Mouse (Mus musculus) neural tube, embryonic 14.5 days (tissue): ENCODE data around the gene Olfr1496. TPM values are rescaled to one million over a fixed set of nuclear protein-coding genes. Genes with fewer than 3 reads are reported as not detected.
"Not testable (repeated sequence)": the region's sequence is repeated elsewhere in the genome, so short reads cannot be mapped to it uniquely, and the experiment has no call there.

Experiments
- ATAC-seq: fragments of 200-750 bp; cut with Nextera tagmentation; 2 replicates; pipeline ENCODE4 v1.8.0; 2017; ENCODE audit warnings: low read depth, mild to moderate bottlenecking, moderate TSS enrichment, moderate library complexity
- H3K27ac ChIP-seq: fragments of 300-500 bp; sonication (generic); 2 replicates; pipeline ENCODE4 v1.5.1; 2014; ENCODE audit warnings: low read depth, mild to moderate bottlenecking, control low read depth, low read length, moderate library complexity, mixed read lengths
- H3K27me3 ChIP-seq: fragments of 300-500 bp; sonication (generic); 2 replicates; pipeline ENCODE4 v1.6.1; 2014; ENCODE audit warnings: low read length; ENCODE audit not compliant: control insufficient read depth, insufficient read depth
- H3K36me3 ChIP-seq: fragments of 300-500 bp; sonication (generic); 2 replicates; pipeline ENCODE4 v1.6.1; 2014; ENCODE audit warnings: low read length, mixed read lengths; ENCODE audit not compliant: control insufficient read depth, insufficient read depth
- H3K4me1 ChIP-seq: fragments of 300-500 bp; sonication (generic); 2 replicates; pipeline ENCODE4 v1.6.1; 2014; ENCODE audit warnings: low read length; ENCODE audit not compliant: control insufficient read depth, insufficient read depth
- H3K4me2 ChIP-seq: fragments of 300-500 bp; sonication (generic); 2 replicates; pipeline ENCODE4 v1.6.1; 2014; ENCODE audit warnings: mild to moderate bottlenecking, low read depth, low read length, control low read depth
- H3K4me3 ChIP-seq: fragments of 300-500 bp; sonication (generic); 2 replicates; pipeline ENCODE4 v1.5.1; 2014; ENCODE audit warnings: low read depth, low read length, control low read depth, mixed read lengths
- H3K9ac ChIP-seq: fragments of 300-500 bp; sonication (generic); replicated peaks from 2 replicates; pipeline ENCODE4 v1.6.1; 2014; ENCODE audit warnings: low read depth, mild to moderate bottlenecking, control low read depth, low read length, mixed read lengths
- H3K9me3 ChIP-seq: fragments of 300-500 bp; sonication (generic); 2 replicates; pipeline ENCODE4 v1.6.1; 2016; ENCODE audit warnings: low read length; ENCODE audit not compliant: control insufficient read depth
- WGBS: fragments of 180-500 bp; shearing (Covaris S2); extraction: QIAGEN DNeasy Blood & Tissue Kit; methylation state at CpG from one replicate; pipeline ENCODE4 v1.1.7; 2014; 5-methylcytosine and 5-hydroxymethylcytosine counted together
- polyA plus RNA-seq: library from polyadenylated mRNA; unstranded; fragments of >200 nt; fragmentation: Nextera tagmentation; extraction: Ambion mirVana; gene quantifications from 2 replicates; pipeline ENCODE4 v1.2.1, GENCODE M21; 2014

The Olfr1496 gene
- polyA plus RNA-seq: not detected in 2 replicates

DNA sequence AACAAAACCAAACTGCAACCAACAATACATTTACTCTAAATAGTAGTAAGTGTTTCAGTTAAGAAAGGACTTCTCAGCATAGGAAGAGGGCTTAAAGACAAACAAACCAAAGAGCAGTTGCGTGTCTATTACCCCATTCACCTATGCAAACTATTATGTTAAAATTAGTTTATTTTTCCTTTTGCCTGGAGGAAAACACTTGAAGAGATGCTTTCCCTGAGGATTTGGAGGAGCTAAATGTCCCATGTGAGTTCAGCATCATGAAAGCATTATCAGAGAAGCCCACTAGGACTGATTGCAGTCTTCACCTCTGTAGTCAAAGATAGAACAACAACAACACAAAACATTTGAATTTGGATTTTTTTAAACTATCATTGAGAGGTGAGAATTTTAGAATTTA is at the start of gene Olfr1496:
Olfr1496 (plus strand) TSS at position 301 of the 400 bp plus-strand sequence.
- no peak within 1 kb of the TSS for H3K4me2 ChIP-seq
- no peak for ATAC-seq
- no peak within 1 kb of the TSS for H3K27ac ChIP-seq
- no peaks in the 10 kb centered on the region for H3K9me3 ChIP-seq
- no peaks in the 10 kb centered on the region for H3K4me1 ChIP-seq
- H3K36me3 ChIP-seq: no peaks in the 10 kb centered on the region
- no peak within 1 kb of the TSS for H3K4me3 ChIP-seq
- H3K27me3 ChIP-seq: no peaks in the 10 kb centered on the region
- 85% methylated on average over 1 of the region's 1 CpGs for WGBS
- no peak within 1 kb of the TSS for H3K9ac ChIP-seq

DNA sequence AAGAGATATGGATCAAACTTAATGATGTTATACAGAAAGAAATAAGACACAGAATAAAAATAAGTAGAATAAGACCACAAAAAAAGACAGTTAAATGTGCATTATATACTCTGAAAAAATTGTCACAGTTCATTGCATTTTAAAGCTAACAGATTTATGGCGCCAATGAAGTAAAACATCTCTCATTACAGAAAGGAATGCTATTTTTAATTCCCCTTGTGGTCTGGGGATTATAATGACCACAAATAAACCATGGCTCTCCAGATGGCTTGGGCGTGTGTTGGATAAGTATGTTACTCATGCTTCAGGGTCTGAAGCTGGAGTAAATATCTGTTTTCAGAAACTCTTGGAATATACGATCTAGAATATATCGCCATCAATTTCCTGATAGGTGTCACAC is 38.2 kb upstream of the Olfr1496 start, which contains the start of gene Olfr1494:
Olfr1494 (plus strand) TSS at position 301 of the 400 bp plus-strand sequence.
- H3K27ac ChIP-seq: no peak within 1 kb of the TSS
- no peak within 1 kb of the TSS for H3K9ac ChIP-seq
- ATAC-seq: no peak
- no peak within 1 kb of the TSS for H3K4me2 ChIP-seq
- no peaks in the 10 kb centered on the region for H3K9me3 ChIP-seq
- WGBS: 95% methylated on average over 4 of the region's 4 CpGs
- no peaks in the 10 kb centered on the region for H3K4me1 ChIP-seq
- H3K36me3 ChIP-seq: no peaks in the 10 kb centered on the region
- H3K4me3 ChIP-seq: no peak within 1 kb of the TSS
- H3K27me3 ChIP-seq: no peaks in the 10 kb centered on the region

DNA sequence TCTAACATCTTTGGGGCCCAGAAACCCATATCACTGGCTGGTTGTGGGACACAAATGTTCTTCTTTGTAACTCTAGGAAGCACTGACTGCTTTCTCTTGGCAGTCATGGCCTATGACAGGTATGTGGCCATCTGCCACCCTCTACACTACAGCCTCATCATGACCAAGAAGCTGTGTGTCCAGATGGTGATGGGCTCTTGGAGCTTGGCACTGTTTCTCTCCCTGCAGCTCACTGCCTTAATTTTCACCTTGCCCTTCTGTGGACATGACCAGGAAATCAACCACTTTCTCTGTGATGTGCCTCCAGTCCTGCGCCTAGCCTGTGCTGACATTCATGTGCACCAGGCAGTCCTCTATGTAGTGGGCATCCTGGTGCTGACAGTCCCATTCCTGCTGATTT is 28.3 kb upstream of the Olfr1496 start:
- Histone ChIP-seq H3K9ac (no peak overlapping the region), H3K27ac (no peak overlapping the region), H3K4me2 (no peak overlapping the region), H3K36me3 (no peaks in the 10 kb centered on the region), H3K9me3 (no peaks in the 10 kb centered on the region), H3K4me3 (no peak overlapping the region), H3K27me3 (no peaks in the 10 kb centered on the region), H3K4me1 (no peaks in the 10 kb centered on the region)
- ATAC-seq: no peak
- WGBS: 88% methylated on average over 1 of the region's 1 CpGs

DNA sequence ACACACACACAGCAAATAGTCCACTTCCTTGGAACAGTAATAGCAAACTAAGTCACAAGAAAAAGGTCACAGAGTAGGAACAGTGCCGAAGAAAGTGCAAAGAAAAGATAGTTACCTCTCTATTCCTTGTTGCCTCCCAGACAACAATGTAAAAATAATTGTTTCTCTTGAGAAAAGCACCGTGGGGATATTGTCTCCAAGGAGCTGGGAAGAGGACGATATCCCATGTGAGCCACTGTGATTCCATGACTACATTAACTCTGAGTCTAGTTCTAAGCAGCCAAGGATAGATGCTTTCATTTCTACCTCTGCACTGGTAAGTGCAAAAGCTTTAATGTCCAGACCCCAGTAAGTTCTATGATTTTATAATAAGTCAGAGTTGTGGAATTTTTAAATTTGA is 13.4 kb upstream of the Olfr1496 start, which contains the start of gene Olfr1495:
Olfr1495 (plus strand) TSS at position 301 of the 400 bp plus-strand sequence.
- Histone ChIP-seq H3K27ac (no peak within 1 kb of the TSS), H3K4me2 (no peak within 1 kb of the TSS), H3K9ac (no peak within 1 kb of the TSS), H3K9me3 (no peaks in the 10 kb centered on the region), H3K36me3 (no peaks in the 10 kb centered on the region), H3K27me3 (no peaks in the 10 kb centered on the region), H3K4me1 (no peaks in the 10 kb centered on the region), H3K4me3 (no peak within 1 kb of the TSS)
- no peak for ATAC-seq
- WGBS: 86% methylated on average over 3 of the region's 3 CpGs

DNA sequence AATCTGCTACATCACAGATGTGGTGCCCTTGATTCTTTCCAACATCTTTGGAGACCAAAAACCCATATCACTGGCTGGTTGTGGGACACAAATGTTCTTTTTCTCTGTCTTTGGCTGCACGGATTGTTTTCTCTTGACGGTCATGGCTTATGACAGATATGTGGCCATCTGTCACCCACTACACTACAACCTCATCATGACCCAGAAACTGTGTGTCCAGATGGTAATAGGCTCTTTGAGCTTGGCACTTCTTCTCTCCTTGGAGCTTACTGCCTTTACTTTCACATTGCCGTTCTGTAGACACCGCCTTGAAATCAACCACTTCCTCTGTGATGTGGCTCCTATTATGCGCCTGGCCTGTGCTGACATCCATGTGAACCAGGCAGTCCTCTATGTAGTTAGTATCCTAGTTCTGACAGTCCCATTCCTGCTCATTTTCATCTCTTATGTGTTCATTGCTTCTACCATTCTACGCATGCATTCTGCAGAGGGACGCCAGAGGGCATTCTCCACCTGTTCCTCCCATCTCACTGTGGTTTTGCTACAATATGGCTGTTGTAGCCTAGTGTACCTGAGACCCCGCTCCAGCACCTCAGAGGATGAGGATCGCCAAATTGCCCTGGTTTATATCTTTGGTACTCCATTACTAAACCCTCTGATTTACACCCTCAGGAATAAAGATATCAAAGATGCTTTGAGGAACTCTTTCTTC is 9.0 kb upstream of the Olfr1496 start:
- no peak overlapping the region for H3K4me3 ChIP-seq
- H3K27me3 ChIP-seq: no peaks in the 10 kb centered on the region
- no peak overlapping the region for H3K27ac ChIP-seq
- 89% methylated on average over 9 of the region's 9 CpGs for WGBS
- H3K4me1 ChIP-seq: no peaks in the 10 kb centered on the region
- no peak overlapping the region for H3K4me2 ChIP-seq
- no peak for ATAC-seq
- H3K9me3 ChIP-seq: no peaks in the 10 kb centered on the region
- no peaks in the 10 kb centered on the region for H3K36me3 ChIP-seq
- no peak overlapping the region for H3K9ac ChIP-seq

DNA sequence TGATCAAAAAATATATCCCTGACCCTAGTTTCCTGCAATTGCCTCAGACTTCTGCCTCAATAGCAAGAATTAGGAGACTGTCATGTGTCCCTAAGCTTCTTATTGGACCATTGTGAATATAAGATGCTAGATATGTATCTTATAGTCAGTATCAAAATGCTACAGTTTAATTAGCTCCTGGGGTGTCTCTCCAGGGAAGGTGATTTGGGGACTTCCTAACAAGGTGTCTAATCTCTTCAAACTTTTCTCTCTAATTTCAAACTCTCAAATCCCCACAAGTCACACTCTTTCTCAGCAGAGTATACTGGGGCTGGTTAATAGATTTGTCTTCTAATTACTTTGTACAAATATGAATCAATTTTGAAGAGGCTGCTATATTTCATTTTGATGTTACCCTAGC is 20.4 kb downstream of the Olfr1496 start, which contains the start of gene Olfr1497:
Olfr1497 (minus strand) TSS at position 101 of the 400 bp plus-strand sequence.
- H3K36me3 ChIP-seq: no peaks in the 10 kb centered on the region
- H3K4me3 ChIP-seq: no peak within 1 kb of the TSS
- no peaks in the 10 kb centered on the region for H3K9me3 ChIP-seq
- H3K9ac ChIP-seq: no peak within 1 kb of the TSS
- H3K27me3 ChIP-seq: no peaks in the 10 kb centered on the region
- H3K4me2 ChIP-seq: no peak within 1 kb of the TSS
- H3K4me1 ChIP-seq: no peaks in the 10 kb centered on the region
- no peak within 1 kb of the TSS for H3K27ac ChIP-seq
- no peak for ATAC-seq

DNA sequence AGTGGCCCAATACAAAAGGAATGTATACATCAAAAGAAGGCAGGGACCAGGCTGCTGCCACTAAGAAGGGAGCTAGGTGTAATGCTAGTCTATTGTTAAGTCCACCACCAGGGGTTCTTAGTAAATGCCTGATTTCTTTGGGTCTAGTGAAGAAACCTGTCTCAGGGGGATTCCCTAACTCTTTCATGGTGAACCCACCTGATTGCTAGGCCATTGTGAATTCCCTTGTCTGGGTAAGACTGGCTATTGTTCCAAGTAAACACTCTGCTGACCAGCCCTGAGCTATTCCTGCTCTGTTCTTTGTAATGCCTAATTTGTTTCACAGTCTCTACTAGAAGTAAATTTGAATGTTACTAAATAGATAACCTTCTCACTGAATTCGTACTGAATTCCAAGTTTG is 27.8 kb downstream of the Olfr1496 start:
- not testable (repeated sequence) for H3K27ac ChIP-seq, H3K36me3 ChIP-seq, H3K4me3 ChIP-seq, H3K9ac ChIP-seq, H3K27me3 ChIP-seq, H3K4me2 ChIP-seq, H3K9me3 ChIP-seq, ATAC-seq, H3K4me1 ChIP-seq
- 76% methylated on average over 1 of the region's 1 CpGs for WGBS

DNA sequence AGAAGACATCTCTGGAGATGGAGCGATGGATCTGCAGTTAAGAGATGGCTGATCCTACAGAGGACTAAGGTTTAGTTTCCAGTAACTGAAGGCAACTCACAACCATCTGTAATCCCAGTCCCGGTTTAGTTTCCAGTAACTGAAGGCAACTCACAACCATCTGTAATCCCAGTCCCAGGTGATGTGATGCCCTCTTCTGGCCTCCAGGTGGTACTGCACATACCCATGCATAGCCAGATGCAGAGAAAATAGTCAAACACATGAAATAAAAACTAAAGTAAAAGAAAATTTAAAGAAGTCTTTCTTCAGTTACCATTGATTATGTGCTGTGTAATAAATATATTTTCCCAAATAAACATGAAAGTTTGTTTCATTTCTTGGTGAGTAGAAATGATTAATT is 35.1 kb downstream of the Olfr1496 start:
- no peak overlapping the region for H3K4me3 ChIP-seq
- no peak overlapping the region for H3K27ac ChIP-seq
- 56% methylated on average over 2 of the region's 2 CpGs for WGBS
- H3K4me2 ChIP-seq: no peak overlapping the region
- H3K36me3 ChIP-seq: no peaks in the 10 kb centered on the region
- H3K9me3 ChIP-seq: no peaks in the 10 kb centered on the region
- no peak for ATAC-seq
- H3K4me1 ChIP-seq: no peaks in the 10 kb centered on the region
- H3K9ac ChIP-seq: no peak overlapping the region
- H3K27me3 ChIP-seq: no peaks in the 10 kb centered on the region

DNA sequence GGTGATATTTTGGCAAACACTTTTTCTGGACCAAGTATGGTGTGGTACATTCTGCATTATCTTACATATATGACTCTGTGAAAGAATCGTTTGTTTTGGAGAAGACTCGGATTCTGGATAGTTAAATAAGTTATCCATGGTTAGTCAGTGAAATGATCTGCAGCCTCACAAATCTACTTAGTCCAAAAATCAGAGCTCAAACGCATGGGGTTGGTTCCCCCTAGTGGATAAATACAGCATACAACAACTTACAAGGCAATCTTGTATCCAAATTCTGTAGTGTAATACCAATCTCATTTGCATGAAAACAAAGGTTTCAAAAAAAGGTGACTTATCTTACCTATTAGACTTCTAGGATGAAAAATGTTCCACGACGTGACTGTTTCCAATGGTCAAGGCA is 41.1 kb downstream of the Olfr1496 start:
- no peaks in the 10 kb centered on the region for H3K9me3 ChIP-seq
- H3K9ac ChIP-seq: no peak overlapping the region
- no peak for ATAC-seq
- no peaks in the 10 kb centered on the region for H3K4me1 ChIP-seq
- no peaks in the 10 kb centered on the region for H3K27me3 ChIP-seq
- H3K36me3 ChIP-seq: no peaks in the 10 kb centered on the region
- H3K4me3 ChIP-seq: no peak overlapping the region
- H3K27ac ChIP-seq: no peak overlapping the region
- WGBS: 33% methylated on average over 5 of the region's 5 CpGs
- no peak overlapping the region for H3K4me2 ChIP-seq
